ENCODE assay signal across 9 mouse cellular contexts in genomic region chr8:121164017-121164469, GRCm38 (mm10). TPM values are rescaled to one million over a fixed set of nuclear protein-coding genes. Genes with fewer than 3 reads are reported as not detected.
A peak's percentile ranks its signal among the peaks of the same experiment; 100 is the strongest.
DNase-seq lines count a peak whose midpoint lies in the region; ATAC-seq lines count a peak whose summit lies in the region.
"Had no signal": no experiment of that assay in that cellular context is flagged by ENCODE, and none has a peak within 500 bp of the region (broad histone marks: within the 10 kb centered on the region; RNA-seq: fewer than 3 reads in every experiment).

No protein-coding gene starts in this region.

- H3K4me3 ChIP-seq in embryonic facial prominence, embryonic 13.5 days: no peak overlapping the region
- H3K4me3 ChIP-seq: midbrain, embryonic 15.5 days had no signal

- no peaks in the 10 kb centered on the region for H3K36me3 ChIP-seq in embryonic facial prominence, embryonic 13.5 days
- H3K36me3 ChIP-seq: midbrain, embryonic 15.5 days had no signal

- no peak overlapping the region for H3K4me2 ChIP-seq in embryonic facial prominence, embryonic 13.5 days
- H3K4me2 ChIP-seq: midbrain, embryonic 15.5 days had no signal

- H3K27ac ChIP-seq in embryonic facial prominence, embryonic 13.5 days: 0 out of 2 replicates have a peak overlapping the region, but pooled peaks have one; percentile 28
- H3K27ac ChIP-seq: midbrain, embryonic 15.5 days had no signal

- peaks cover 10% of the 10 kb centered on the region for H3K27me3 ChIP-seq in embryonic facial prominence, embryonic 13.5 days
- H3K27me3 ChIP-seq: midbrain, embryonic 15.5 days had no signal

- 60% methylated on average over 8 of the region's 8 CpGs for WGBS in embryonic facial prominence, embryonic 13.5 days

- no peak; the same call in 1 of the 2 replicates for ATAC-seq in embryonic facial prominence, embryonic 13.5 days (ENCODE audit: insufficient number of reproducible peaks, insufficient read depth, low FRiP score, low TSS enrichment, low read depth)
- ATAC-seq: midbrain, embryonic 15.5 days had no signal

- peak; percentile 72 for DNase-seq in adipocyte (ENCODE audit: low spot score)
- peak; percentile 51 for DNase-seq in kidney, adult 9 months
- peak; percentile 69 for DNase-seq in lung, postnatal 36 days
- no peak for DNase-seq in spleen, adult 12 weeks (ENCODE audit: low spot score)
- DNase-seq in frontal cortex, postnatal 25 days (ENCODE audit: low spot score in 2 of 2): no peak
- no peak for DNase-seq in spleen, postnatal 4 days (ENCODE audit: low spot score in 2 of 2)
- DNase-seq: cerebellum, adult 2 months had no signal

- no peaks in the 10 kb centered on the region for H3K9me3 ChIP-seq in embryonic facial prominence, embryonic 13.5 days
- H3K9me3 ChIP-seq: midbrain, embryonic 15.5 days had no signal

- no peak overlapping the region for H3K9ac ChIP-seq in embryonic facial prominence, embryonic 13.5 days
- H3K9ac ChIP-seq: midbrain, embryonic 15.5 days had no signal

- peaks cover 17% of the 10 kb centered on the region for H3K4me1 ChIP-seq in embryonic facial prominence, embryonic 13.5 days

RNA-seq across cellular contexts. Expression of gene Foxl1, which starts 36.3 kb away (rescaled TPM):
- polyA plus RNA-seq in embryonic facial prominence, embryonic 13.5 days (2015; fragmentation: Nextera tagmentation; extraction: Ambion mirVana): 0.28 and 0.34 TPM in 2 replicates
- polyA plus RNA-seq: cerebellum, adult 2 months had no signal

RNA-seq across cellular contexts. Expression of gene Foxc2, which starts 48.1 kb away (rescaled TPM):
- polyA plus RNA-seq in embryonic facial prominence, embryonic 13.5 days (2015; fragmentation: Nextera tagmentation; extraction: Ambion mirVana): 3.2 and 3.3 TPM in 2 replicates

RNA-seq across cellular contexts. Expression of gene Mthfsd, which starts 55.9 kb away (rescaled TPM):
- 60.5 and 70.5 TPM in 2 replicates for polyA plus RNA-seq in embryonic facial prominence, embryonic 13.5 days (2015; fragmentation: Nextera tagmentation; extraction: Ambion mirVana)

Comparison
In these comparisons a context has a peak if more than half of its experiments do, and no peak if none do; other contexts are left out.
1. DNase-seq: peak in adipocyte (single experiment), kidney, adult 9 months (single experiment) and lung, postnatal 36 days (single experiment); none in spleen, adult 12 weeks (single experiment), frontal cortex, postnatal 25 days (0 of 2) and spleen, postnatal 4 days (0 of 2).